Mouse (Mus musculus): ENCODE results near the gene Tlx1. TPM values are rescaled to one million over a fixed set of nuclear protein-coding genes. Genes with fewer than 3 reads are reported as not detected.

The Tlx1 gene
- total RNA-seq (2018; cell fraction: chromatin; rRNA removed), result not detected
- not detected for total RNA-seq (2018; cell fraction: cytosol; rRNA removed)
- not detected for total RNA-seq (2018; cell fraction: nucleus; rRNA removed)
- not detected in 3 replicates for polyA plus RNA-seq (2018)

DNA sequence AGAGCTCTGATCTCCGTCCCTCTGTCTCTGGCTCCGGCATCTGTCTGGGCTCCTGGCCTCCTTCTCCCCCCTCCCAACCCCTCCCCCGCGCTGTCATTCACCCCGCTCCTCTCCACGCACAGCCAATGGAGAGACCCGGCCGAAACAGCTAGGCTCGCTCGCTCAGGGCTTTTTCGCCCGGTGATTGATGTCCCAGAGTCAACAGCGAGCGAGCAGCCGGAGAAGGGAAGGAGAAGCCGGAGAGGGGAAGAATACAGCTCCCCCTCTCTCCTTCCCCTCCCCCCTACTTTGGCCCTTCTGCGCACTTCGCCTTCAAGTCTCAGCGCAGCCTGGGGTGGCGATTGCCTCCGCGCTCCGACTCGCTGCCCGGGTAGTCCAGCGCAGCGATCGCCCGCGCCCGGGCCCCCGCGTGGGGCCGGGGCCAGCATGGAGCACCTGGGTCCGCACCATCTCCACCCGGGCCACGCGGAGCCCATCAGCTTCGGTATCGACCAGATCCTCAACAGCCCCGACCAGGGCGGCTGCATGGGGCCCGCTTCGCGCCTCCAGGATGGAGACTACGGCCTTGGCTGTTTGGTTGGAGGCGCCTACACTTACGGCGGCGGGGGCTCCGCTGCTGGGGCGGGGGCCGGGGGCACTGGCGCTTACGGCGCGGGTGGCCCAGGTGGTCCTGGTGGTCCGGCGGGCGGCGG lies at the start of gene Tlx1:
Gene Tlx1, plus strand, starts transcription at position 191 of the 692 bp plus-strand sequence.
- no peak within 1 kb of the TSS for H3K27ac ChIP-seq
- H3K79me2 ChIP-seq (ENCODE audit: inconsistent target), result no peaks in the 10 kb centered on the region
- H3K36me3 ChIP-seq (ENCODE audit: inconsistent target), result no peaks in the 10 kb centered on the region
- WGBS (ENCODE audit: missing documents), result 3% methylated on average over 56 of the region's 61 CpGs
- H3K4me3 ChIP-seq (ENCODE audit: inconsistent target), result no peak within 1 kb of the TSS

DNA sequence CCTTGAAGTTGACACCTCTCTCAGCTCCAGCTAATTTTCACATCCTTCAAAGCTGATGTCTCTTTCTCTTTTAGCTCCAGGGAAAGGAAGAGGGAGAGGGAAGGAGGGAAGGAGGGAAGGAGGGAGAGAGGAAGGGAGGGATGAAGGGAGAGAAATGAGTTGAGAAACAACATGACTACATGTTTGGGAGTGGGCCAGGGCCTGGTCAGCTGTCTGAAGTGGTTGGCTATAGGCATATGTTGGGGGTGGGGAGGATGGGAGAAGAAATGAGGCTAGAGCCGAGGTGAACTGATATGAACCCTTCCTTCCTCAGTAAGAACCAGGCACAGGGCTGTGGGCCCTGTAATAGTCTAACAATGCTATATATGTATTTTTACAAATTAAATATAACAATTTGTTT lies 44.9 kb upstream of the Tlx1 start:
- Histone ChIP-seq H3K27ac (no peak overlapping the region), H3K79me2 (ENCODE audit: inconsistent target) (no peaks in the 10 kb centered on the region), H3K36me3 (ENCODE audit: inconsistent target) (no peaks in the 10 kb centered on the region), H3K4me3 (ENCODE audit: inconsistent target) (no peak overlapping the region)
- WGBS (ENCODE audit: missing documents), result 25% methylated on average over 1 of the region's 1 CpGs

DNA sequence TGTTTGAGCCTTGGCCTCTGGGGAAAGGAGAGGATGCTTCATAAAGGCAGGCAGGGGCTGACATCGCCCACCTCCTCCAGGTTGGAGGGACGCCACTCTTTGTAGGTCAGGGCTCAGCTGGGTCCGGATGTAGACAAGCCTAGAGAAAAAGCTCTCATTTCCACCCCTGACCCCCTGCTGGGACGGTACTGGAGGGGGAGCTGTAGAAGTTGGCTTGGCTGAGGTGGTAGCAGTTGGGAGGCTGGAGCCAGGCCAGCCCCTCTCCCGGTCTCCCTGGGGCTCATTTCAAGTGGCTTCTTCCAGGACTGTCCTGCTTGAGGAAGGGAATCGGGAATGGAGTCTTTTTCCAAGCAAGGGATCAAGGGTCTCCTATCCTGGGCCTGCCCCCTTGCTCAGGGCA lies 43.8 kb upstream of the Tlx1 start:
- no peak overlapping the region for H3K4me3 ChIP-seq (ENCODE audit: inconsistent target)
- no peaks in the 10 kb centered on the region for H3K36me3 ChIP-seq (ENCODE audit: inconsistent target)
- WGBS (ENCODE audit: missing documents), result 57% methylated on average over 6 of the region's 6 CpGs
- no peaks in the 10 kb centered on the region for H3K79me2 ChIP-seq (ENCODE audit: inconsistent target)
- no peak overlapping the region for H3K27ac ChIP-seq

DNA sequence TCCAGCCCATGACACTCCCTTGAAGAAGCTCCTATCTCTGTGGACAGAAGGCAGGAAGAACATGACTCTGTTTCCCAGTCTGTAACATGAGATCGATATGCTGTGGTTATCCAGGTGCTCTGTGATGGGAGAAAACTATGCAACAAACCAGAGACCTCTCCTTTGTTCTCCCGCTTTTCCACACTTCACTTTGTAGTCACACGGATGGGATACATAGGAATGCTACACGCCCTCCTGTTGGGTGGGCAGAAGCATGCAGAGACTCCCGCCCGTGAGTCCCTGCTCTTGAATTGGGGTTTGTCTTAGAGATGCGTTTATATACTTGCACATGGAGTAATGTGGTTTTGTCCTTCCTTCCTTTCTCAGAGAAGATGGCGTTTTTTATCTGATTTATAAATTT lies 39.8 kb upstream of the Tlx1 start:
- Histone ChIP-seq H3K4me3 (ENCODE audit: inconsistent target) (no peak overlapping the region), H3K27ac (no peak overlapping the region), H3K79me2 (ENCODE audit: inconsistent target) (no peaks in the 10 kb centered on the region), H3K36me3 (ENCODE audit: inconsistent target) (no peaks in the 10 kb centered on the region)
- 36% methylated on average over 8 of the region's 8 CpGs for WGBS (ENCODE audit: missing documents)

DNA sequence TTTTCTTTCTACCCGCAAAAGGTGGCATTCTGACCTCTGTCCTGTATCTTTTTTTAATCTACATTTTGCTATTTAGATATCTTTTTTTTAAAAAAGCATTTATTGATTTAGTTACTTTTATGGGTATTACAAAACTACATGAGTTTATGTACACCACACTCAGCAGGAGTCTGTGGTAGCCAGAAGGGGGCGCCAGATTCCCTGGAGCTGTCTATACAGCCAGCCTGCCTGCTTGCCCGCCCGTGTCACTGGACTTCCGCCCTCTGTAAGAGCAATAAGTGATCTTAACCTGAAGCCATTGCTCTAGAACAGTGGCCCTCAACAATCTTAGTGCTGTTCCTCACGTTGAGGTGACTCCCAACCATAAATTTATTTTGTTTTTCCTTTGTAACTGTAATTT lies 38.0 kb upstream of the Tlx1 start:
- H3K27ac ChIP-seq, result no peak overlapping the region
- H3K36me3 ChIP-seq (ENCODE audit: inconsistent target), result no peaks in the 10 kb centered on the region
- H3K4me3 ChIP-seq (ENCODE audit: inconsistent target), result no peak overlapping the region
- WGBS (ENCODE audit: missing documents), result 89% methylated on average over 6 of the region's 6 CpGs
- H3K79me2 ChIP-seq (ENCODE audit: inconsistent target), result no peaks in the 10 kb centered on the region

DNA sequence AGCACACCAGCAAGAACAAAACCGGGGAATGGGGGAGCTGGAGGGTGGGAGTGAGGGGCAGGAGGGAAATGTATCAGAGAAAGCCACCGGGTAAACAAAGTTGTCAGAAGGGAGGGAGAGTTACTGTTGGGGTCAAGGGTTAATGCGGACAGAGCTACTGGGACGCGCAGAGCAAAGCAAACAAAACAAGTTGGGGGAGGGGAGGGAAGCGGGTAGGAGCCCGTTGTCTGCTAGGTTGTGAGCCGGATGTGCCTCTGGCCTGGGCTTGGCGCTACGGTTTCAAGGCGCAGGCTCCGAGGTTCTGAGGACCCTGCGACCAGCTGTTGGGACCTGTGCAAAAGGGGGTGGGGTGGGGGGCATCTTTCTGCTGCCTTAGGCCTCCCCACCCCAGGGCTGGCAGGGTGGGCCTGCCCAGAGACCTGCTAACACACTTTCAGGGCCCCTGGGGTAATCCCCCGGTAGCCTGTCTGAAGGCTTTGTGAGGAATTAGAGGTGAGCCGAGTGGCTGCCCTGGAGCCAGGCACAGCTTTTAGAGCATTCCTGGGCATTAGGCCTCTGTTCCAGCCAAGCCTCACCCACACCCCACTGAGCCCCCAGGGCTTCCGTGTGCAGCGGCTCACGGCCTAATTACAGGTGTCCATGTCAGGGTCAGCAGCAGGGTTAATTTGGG lies 36.6 kb upstream of the Tlx1 start:
- H3K27ac ChIP-seq, result no peak overlapping the region
- no peaks in the 10 kb centered on the region for H3K79me2 ChIP-seq (ENCODE audit: inconsistent target)
- H3K4me3 ChIP-seq (ENCODE audit: inconsistent target), result no peak overlapping the region
- no peaks in the 10 kb centered on the region for H3K36me3 ChIP-seq (ENCODE audit: inconsistent target)
- 40% methylated on average over 18 of the region's 18 CpGs for WGBS (ENCODE audit: missing documents)

DNA sequence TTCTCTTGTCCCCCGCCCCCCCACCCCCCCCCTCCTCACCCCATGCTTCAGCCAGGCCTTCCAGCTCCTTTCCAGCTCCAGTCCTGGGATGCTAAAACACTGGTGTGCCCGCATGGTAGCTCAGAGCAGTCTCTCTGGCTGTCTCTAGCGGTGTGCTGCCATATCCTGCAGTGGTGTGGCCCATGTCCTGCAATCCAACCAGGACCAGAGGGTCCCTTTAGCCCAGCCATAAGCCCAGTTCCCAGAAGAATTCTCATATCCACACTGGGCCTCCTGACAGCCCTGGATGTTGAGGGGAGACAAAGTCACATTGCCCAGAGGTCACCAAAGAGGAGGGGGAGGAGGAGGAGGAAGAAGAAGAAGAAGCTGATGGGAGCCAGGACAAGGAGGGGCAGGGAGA lies 35.7 kb upstream of the Tlx1 start:
- Histone ChIP-seq H3K36me3 (ENCODE audit: inconsistent target) (no peaks in the 10 kb centered on the region), H3K27ac (no peak overlapping the region), H3K79me2 (ENCODE audit: inconsistent target) (no peaks in the 10 kb centered on the region), H3K4me3 (ENCODE audit: inconsistent target) (no peak overlapping the region)
- 100% methylated on average over 2 of the region's 3 CpGs for whole genome bisulfite sequencing (ENCODE audit: missing documents)

DNA sequence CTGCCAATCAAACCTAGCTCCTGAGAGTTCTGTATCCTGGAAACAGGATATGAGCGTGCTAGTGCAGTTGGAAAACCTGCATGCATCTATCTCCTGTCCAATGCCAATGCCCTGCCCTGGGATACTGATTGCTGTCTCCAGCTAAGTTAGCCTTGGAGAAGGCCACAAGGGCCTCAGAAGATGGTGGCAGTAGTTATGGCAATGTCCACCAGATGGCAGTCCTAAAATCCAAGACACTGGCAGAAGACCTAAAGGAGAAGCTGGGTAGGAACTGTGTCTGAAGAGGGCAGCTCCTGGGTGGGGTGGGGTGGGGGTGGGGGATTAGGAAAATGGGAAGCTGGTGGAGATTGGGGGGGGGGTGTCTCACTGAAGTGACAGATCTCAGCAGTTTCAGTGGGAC lies 33.7 kb upstream of the Tlx1 start:
- WGBS (ENCODE audit: missing documents), result 55% methylated on average over 1 of the region's 1 CpGs

DNA sequence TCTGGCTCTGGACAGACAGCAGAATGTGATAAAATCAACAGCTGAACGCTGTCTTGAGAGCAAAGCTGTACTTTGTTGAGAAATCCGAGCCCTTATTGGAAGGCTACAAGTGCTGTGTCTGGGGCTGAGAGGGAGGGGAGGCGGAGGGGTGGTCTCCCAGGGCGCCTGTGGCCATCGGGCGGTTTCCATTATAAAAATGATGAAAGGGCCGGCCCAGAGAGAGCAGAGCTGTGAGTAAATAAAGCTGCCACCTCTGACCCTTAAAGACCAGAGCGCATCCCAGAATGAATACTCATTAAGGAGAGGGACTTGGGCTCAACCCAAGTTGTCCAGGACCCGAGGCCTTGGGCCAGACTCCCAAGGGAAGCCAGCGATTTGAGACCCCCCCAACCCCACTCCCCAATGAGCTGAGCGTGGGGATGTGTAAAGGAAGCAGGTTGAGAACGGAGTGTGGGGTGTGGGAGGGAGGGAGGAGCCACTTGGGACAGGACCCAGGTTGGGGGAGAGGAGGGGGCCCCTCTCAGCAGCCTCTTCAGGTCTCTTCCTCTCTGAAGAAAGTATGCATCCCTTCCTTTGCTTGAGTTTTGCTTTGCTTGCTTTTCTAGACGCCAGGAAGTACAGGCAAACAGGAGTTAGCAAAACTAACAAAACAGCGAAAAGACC lies 18.4 kb upstream of the Tlx1 start:
- no peaks in the 10 kb centered on the region for H3K36me3 ChIP-seq (ENCODE audit: inconsistent target)
- no peak overlapping the region for H3K4me3 ChIP-seq (ENCODE audit: inconsistent target)
- H3K79me2 ChIP-seq (ENCODE audit: inconsistent target), result no peaks in the 10 kb centered on the region
- no peak overlapping the region for H3K27ac ChIP-seq
- 58% methylated on average over 13 of the region's 14 CpGs for WGBS (ENCODE audit: missing documents)

More for the DNA sequence above, 33.7 kb upstream of the Tlx1 start:
- Histone ChIP-seq H3K36me3 (ENCODE audit: inconsistent target) (no peaks in the 10 kb centered on the region), H3K4me3 (ENCODE audit: inconsistent target) (no peak overlapping the region), H3K27ac (no peak overlapping the region), H3K79me2 (ENCODE audit: inconsistent target) (no peaks in the 10 kb centered on the region)

DNA sequence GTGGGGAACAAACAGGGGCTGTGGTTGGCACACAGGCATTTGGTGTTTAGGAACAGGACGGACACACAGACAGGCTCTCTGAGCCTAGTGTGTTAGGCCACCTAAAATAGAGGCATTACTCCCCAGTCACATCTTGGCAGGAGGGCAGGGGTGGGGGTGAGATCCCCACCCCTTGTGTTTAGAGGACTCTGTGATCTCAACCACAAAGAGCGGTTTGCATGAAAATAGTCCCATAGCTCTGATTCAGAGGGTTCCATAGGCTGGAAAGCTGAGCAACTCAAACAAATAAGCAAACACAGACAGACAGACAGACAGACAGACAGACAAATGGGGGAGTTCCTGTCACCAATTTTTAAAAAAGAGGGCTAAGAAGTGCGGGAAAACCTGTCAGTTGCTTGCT lies 7.9 kb upstream of the Tlx1 start:
- Histone ChIP-seq H3K36me3 (ENCODE audit: inconsistent target) (no peaks in the 10 kb centered on the region), H3K4me3 (ENCODE audit: inconsistent target) (no peak overlapping the region), H3K27ac (no peak overlapping the region), H3K79me2 (ENCODE audit: inconsistent target) (no peaks in the 10 kb centered on the region)
- 27% methylated on average over 3 of the region's 3 CpGs for WGBS (ENCODE audit: missing documents)

DNA sequence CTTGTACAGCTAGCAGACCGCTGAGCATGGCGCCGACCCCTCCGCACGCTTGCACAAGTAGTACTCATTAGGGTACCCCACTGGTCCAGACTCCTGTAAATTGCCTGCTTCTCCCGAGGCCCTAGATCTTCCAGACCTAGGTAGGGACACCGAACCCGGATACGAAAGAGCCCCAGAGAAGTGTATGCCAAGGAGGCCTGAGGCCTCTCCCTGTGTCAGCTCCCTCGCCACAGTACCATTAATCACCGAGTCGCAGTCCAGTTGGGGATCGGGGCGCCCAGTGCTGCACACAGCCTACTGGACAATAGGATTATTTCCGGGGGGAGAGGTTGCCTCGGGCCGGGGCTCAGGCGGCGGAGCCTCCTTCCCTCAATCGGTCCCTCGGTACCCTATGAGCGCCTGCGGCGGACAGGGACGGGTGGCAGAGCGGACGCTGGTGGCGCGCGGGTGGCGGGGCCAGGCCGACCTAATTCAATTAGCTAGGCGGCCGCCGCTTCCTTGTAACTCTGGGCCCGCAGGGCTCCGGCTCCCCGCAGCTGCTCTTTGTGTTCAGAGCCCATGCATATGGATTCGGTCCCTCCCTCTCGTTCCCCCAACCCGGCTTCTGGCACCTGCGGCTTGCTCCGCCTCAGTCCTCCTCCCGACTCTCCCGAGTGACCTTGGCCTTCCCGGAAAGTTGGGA lies 7.1 kb upstream of the Tlx1 start:
- H3K27ac ChIP-seq, result no peak overlapping the region
- H3K4me3 ChIP-seq (ENCODE audit: inconsistent target), result no peak overlapping the region
- 6% methylated on average over 45 of the region's 46 CpGs for WGBS (ENCODE audit: missing documents)
- no peaks in the 10 kb centered on the region for H3K36me3 ChIP-seq (ENCODE audit: inconsistent target)
- H3K79me2 ChIP-seq (ENCODE audit: inconsistent target), result no peaks in the 10 kb centered on the region

DNA sequence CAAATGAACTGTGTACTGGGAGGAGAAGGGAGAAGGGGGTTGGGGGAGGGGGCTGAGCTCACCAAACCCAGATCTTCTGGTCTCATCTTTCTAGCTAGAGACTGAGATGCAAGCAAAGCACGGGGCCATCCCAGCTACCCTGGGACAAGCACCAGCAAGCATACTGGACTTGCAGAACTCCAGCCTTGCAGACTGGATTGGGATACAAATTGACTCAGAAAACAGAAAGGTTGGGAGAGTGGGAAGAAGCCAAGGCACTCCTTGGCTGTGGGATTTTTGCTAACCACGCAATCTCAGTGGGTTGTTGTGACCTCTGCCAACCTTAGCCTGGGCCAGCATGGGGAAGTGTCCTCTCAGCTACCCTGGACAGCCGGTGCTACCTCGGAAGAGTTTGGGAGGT lies 3.4 kb upstream of the Tlx1 start:
- H3K36me3 ChIP-seq (ENCODE audit: inconsistent target), result no peaks in the 10 kb centered on the region
- H3K79me2 ChIP-seq (ENCODE audit: inconsistent target), result no peaks in the 10 kb centered on the region
- no peak overlapping the region for H3K4me3 ChIP-seq (ENCODE audit: inconsistent target)
- H3K27ac ChIP-seq, result no peak overlapping the region
- 12% methylated on average over 4 of the region's 4 CpGs for WGBS (ENCODE audit: missing documents)

DNA sequence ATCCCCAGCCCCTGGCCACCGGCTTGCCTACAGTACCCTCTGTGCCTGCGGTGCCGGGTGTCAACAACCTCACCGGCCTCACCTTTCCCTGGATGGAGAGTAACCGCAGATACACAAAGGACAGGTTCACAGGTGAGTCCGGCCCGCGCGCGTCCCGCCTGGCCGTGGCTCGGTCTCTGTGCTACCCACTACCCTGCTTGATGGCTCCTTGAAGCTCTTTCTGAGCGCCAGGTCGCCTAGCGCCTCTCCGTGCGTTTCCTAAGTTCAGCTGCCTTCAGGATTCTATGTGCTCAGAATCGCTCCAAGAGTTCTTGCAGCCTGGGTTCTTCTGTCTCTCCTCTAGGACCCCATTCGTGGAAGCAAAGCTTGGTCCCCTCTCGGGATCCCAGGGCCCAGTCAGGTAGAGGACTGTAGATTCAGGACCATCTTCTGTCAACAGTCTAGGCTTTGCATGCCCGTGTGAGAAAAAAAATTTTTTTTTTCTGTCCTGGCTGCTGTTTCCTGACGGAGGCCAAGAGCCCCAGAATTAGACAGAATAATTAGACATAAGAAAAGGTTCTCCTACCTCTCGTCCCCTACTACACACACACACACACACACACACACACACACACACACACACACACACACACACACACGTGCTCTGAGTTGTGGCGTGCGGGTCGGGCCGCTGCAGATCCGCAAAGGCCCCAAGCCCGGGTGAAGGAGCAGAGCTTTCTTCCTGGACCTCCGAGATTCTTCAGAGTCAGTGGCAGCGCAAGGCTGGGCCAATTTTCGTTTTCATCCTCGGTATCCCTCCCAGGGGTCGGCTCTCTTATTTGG lies 1.1 kb downstream of the Tlx1 start:
- 12% methylated on average over 33 of the region's 36 CpGs for WGBS (ENCODE audit: missing documents)
- H3K4me3 ChIP-seq (ENCODE audit: inconsistent target), result no peak overlapping the region
- no peaks in the 10 kb centered on the region for H3K36me3 ChIP-seq (ENCODE audit: inconsistent target)
- no peaks in the 10 kb centered on the region for H3K79me2 ChIP-seq (ENCODE audit: inconsistent target)
- no peak overlapping the region for H3K27ac ChIP-seq

DNA sequence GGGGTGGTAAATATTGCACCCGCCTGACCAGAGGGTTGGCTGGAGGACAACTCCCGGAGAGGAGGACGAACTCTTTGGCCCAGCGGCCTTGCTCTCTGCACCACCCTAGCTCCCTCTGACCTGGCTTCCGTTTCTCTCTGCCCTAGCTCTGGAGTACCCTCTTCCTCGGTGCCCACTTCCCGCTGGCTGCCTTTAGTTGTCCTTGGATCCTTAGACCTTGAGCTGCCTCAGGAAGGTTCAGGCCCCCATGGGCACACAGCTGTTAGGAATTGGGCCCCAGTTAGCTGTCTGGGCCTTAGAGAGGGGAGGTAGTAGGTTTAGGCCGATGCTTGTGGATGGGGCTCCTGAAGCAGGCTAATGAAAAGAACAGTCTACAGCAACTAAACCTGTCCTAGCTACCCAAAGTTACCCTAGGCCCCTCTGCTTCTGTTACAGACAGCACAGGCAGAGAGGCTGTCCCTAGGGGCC lies 1.7 kb downstream of the Tlx1 start:
- 37% methylated on average over 8 of the region's 8 CpGs for WGBS (ENCODE audit: missing documents)
- Histone ChIP-seq H3K27ac (no peak overlapping the region), H3K36me3 (ENCODE audit: inconsistent target) (no peaks in the 10 kb centered on the region), H3K79me2 (ENCODE audit: inconsistent target) (no peaks in the 10 kb centered on the region), H3K4me3 (ENCODE audit: inconsistent target) (no peak overlapping the region)

Data from macrophage (primary cell).